Mouse (Mus musculus) midbrain, embryonic 11.5 days (tissue): ENCODE measurements at regions not wholly inside any gene's neighbourhood (a gene's known extent, or its start where the extent isn't known, plus 50 kb on each side); places are given as distances from the start of the nearest gene placed in this dataset.

Experiments
- ATAC-seq: fragments of 200-750 bp; cut with Nextera tagmentation; 2 replicates; pipeline ENCODE4 v1.8.0; 2017; ENCODE audit warnings: moderate TSS enrichment, moderate library complexity; ENCODE audit not compliant: low FRiP score
- DNase-seq: peaks from one replicate; pipeline ENCODE4 v3.0.0; 2015; ENCODE audit warnings: low spot score; ENCODE audit errors: missing footprints
- H3K27ac ChIP-seq: fragments of 300-500 bp; sonication (generic); 2 replicates; pipeline ENCODE4 v1.5.1; 2014; ENCODE audit warnings: low read depth, low read length
- H3K27me3 ChIP-seq: fragments of 300-500 bp; sonication (generic); 2 replicates; pipeline ENCODE4 v1.6.1; 2014; ENCODE audit warnings: mild to moderate bottlenecking, low read length, moderate library complexity, mixed read lengths; ENCODE audit not compliant: control insufficient read depth, insufficient read depth
- H3K36me3 ChIP-seq: fragments of 300-500 bp; sonication (generic); 2 replicates; pipeline ENCODE4 v1.6.1; 2014; ENCODE audit warnings: mild to moderate bottlenecking, low read length, moderate library complexity, mixed read lengths; ENCODE audit not compliant: control insufficient read depth, insufficient read depth
- H3K4me1 ChIP-seq: fragments of 300-500 bp; sonication (generic); 2 replicates; pipeline ENCODE4 v1.6.1; 2014; ENCODE audit warnings: low read length; ENCODE audit not compliant: control insufficient read depth, insufficient read depth
- H3K4me2 ChIP-seq: fragments of 300-500 bp; sonication (generic); 2 replicates; pipeline ENCODE4 v1.6.1; 2014; ENCODE audit warnings: mild to moderate bottlenecking, moderate library complexity
- H3K4me3 ChIP-seq: fragments of 300-500 bp; sonication (generic); 2 replicates; pipeline ENCODE4 v1.5.1; 2014; ENCODE audit warnings: low read depth, low read length
- H3K9ac ChIP-seq: fragments of 300-500 bp; sonication (generic); 2 replicates; pipeline ENCODE4 v1.6.1; 2014; ENCODE audit warnings: low read length
- H3K9me3 ChIP-seq: fragments of 300-500 bp; sonication (generic); 2 replicates; pipeline ENCODE4 v1.6.1; 2016; ENCODE audit warnings: low read length; ENCODE audit not compliant: control insufficient read depth
- WGBS: fragments of 180-500 bp; shearing (Covaris S2); extraction: QIAGEN DNeasy Blood & Tissue Kit; methylation state at CpG from one replicate; pipeline ENCODE4 v1.1.7; 2014; 5-methylcytosine and 5-hydroxymethylcytosine counted together

DNA sequence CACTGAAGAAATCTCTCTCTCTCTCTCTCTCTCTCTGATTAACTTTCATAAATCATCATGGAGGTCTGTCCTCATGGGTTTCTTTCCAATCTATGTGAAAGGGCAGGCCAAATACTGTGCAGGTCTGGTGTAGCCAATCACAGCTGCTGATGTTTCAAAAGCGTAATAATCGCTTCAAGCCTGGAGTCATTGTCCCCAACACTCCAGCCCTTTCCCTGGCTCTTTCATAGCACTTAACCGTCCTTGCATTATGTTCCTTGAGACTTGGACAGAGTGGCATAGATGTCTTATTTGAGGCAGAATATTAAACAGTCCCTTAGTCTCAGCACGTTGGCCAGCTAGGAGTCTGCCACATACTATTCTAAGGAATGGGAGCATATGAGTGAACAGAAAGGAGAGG, 286.5 kb upstream of the Kcnd2 start:
- Histone ChIP-seq H3K4me1 (no peaks in the 10 kb centered on the region), H3K4me3 (no peak overlapping the region), H3K4me2 (no peak overlapping the region), H3K9ac (no peak overlapping the region), H3K27ac (no peak overlapping the region), H3K27me3 (no peaks in the 10 kb centered on the region), H3K36me3 (no peaks in the 10 kb centered on the region), H3K9me3 (no peaks in the 10 kb centered on the region)
- WGBS: 61% methylated on average over 4 of the region's 4 CpGs
- peak; percentile 92 for ATAC-seq
- DNase-seq: no peak
